Mouse (Mus musculus): ENCODE measurements around the gene Adra1d.

GRCm38 (mm10) chr2:131550474-131550873, 11.6 kb downstream of the Adra1d start:
- TF ChIP-seq CTCF (IDR thresholded peaks at IDR 0.05; ENCODE audit: insufficient read depth, low read depth, low read length) (no peak), POLR2A (IDR thresholded peaks at IDR 0.05; ENCODE audit: insufficient read depth, low read depth, low read length) (no peak)
